Mouse (Mus musculus) limb, embryonic 14.5 days (tissue): ENCODE results near the gene Pde1c. TPM values are rescaled to one million over a fixed set of nuclear protein-coding genes. Genes with fewer than 3 reads are reported as not detected.

Source experiments
- ATAC-seq: fragments of 200-750 bp; cut with Nextera tagmentation; 2 replicates; pipeline ENCODE4 v1.8.0; 2017; ENCODE audit warnings: low read depth, moderate number of reproducible peaks, moderate TSS enrichment; ENCODE audit not compliant: low FRiP score
- DNase-seq: peaks from one replicate; pipeline ENCODE4 v3.0.0-alpha.2; 2015; ENCODE audit warnings: low spot score
- H3K27ac ChIP-seq: fragments of 300-500 bp; sonication (generic); replicated peaks from 2 replicates; pipeline ENCODE4 v1.5.1; 2014; ENCODE audit warnings: low read depth, mild to moderate bottlenecking, low read length, moderate library complexity, mixed read lengths
- H3K27me3 ChIP-seq: fragments of 300-500 bp; sonication (generic); 2 replicates; pipeline ENCODE4 v1.6.1; 2014; ENCODE audit warnings: low read length, mixed read lengths; ENCODE audit not compliant: control insufficient read depth, insufficient read depth
- H3K36me3 ChIP-seq: fragments of 300-500 bp; sonication (generic); 2 replicates; pipeline ENCODE4 v1.6.1; 2014; ENCODE audit warnings: mild to moderate bottlenecking, low read length, moderate library complexity, mixed read lengths; ENCODE audit not compliant: control insufficient read depth, insufficient read depth
- H3K4me1 ChIP-seq: fragments of 300-500 bp; sonication (generic); 2 replicates; pipeline ENCODE4 v1.6.1; 2014; ENCODE audit warnings: antibody characterized with exemption, low read length, mixed read lengths; ENCODE audit not compliant: control insufficient read depth, insufficient read depth
- H3K4me2 ChIP-seq: fragments of 300-500 bp; sonication (generic); replicated peaks from 2 replicates; pipeline ENCODE4 v1.6.1; 2014; ENCODE audit warnings: low read depth, mild to moderate bottlenecking, low read length, moderate library complexity; ENCODE audit not compliant: severe bottlenecking
- H3K4me3 ChIP-seq: fragments of 300-500 bp; sonication (generic); replicated peaks from 2 replicates; pipeline ENCODE4 v1.5.1; 2014; ENCODE audit warnings: low read length
- H3K9ac ChIP-seq: fragments of 300-500 bp; sonication (generic); 2 replicates; pipeline ENCODE4 v1.6.1; 2014; ENCODE audit warnings: mild to moderate bottlenecking, low read depth, low read length, moderate library complexity; ENCODE audit not compliant: severe bottlenecking
- H3K9me3 ChIP-seq: fragments of 300-500 bp; sonication (generic); 2 replicates; pipeline ENCODE4 v1.6.1; 2016; ENCODE audit warnings: low read length; ENCODE audit not compliant: control insufficient read depth
- POLR2A ChIP-seq: fragments of 200-500 bp; IDR thresholded peaks from 2 replicates; pipeline ENCODE4 v1.8.0; 2012; ENCODE audit warnings: inconsistent platforms, mild to moderate bottlenecking, moderate library complexity, borderline replicate concordance; ENCODE audit not compliant: insufficient read depth, insufficient read length; ENCODE audit errors: extremely low read depth
- WGBS: fragments of 180-500 bp; shearing (Covaris S2); extraction: QIAGEN DNeasy Blood & Tissue Kit; methylation state at CpG from one replicate; pipeline ENCODE4 v1.1.7; 2014; 5-methylcytosine and 5-hydroxymethylcytosine counted together
- polyA plus RNA-seq, 2 experiments: library from polyadenylated mRNA; depleted of rRNA in 1 of 2; stranded (reverse) in 1 of 2; unstranded in 1 of 2; fragments of >200 nt; fragmentation: Nextera tagmentation in 1 of 2; extraction: Ambion mirVana in 1 of 2; gene quantifications; 2 replicates each; pipeline versions ENCODE4 v1.2.1 to v1.2.3; 2012 to 2014

Gene Pde1c
- polyA plus RNA-seq, 2 experiments: 2.2 to 2.4 TPM

DNA sequence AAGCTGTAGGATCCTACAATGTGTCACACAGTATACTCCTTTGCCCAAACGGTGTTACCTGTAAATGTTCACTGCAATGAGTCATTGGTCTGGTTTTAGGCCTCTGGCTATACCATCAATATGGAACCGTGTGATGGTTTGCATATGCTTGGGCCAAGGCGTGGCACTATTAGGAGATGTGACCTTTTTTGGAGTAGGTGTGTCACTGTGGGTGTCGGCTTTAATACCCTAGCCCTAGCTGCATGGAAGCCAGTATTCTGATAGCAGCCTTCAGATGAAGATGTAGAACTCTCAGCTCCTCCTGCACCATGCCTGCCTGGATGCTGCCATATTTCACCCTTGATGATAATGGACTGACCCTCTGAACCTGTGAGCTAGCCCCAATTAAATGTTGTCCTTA is 304.4 kb downstream of the Pde1c start:
- DNase-seq (no peak), ATAC-seq (no peak)
- no peaks in the 10 kb centered on the region for H3K36me3 ChIP-seq
- no peaks in the 10 kb centered on the region for H3K27me3 ChIP-seq
- H3K4me3 ChIP-seq: no peak overlapping the region
- no peaks in the 10 kb centered on the region for H3K9me3 ChIP-seq
- H3K9ac ChIP-seq: no peak overlapping the region
- H3K4me2 ChIP-seq: no peak overlapping the region
- H3K4me1 ChIP-seq: no peaks in the 10 kb centered on the region
- H3K27ac ChIP-seq: no peak overlapping the region
- no peak for TF ChIP-seq POLR2A
- 91% methylated on average over 4 of the region's 4 CpGs for WGBS

DNA sequence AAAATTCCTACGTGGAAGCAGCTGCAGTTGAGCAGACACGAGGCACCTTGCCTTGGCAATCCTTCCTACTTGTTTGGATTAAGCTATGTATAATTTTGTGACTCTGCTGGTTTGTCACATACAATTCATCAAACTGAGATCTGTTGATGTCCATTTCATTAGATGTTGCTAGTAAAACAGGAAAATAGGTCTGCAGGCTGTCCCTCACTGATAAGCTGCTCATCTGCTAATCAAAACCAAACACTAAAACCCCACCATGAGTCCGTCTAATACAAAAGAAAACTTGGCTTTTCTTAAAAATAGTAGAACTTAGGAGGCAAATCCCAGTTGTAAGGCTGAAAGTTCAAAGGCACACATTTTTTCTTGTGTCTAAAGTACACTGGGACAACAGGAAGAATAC is 308.8 kb downstream of the Pde1c start:
- no peaks in the 10 kb centered on the region for H3K9me3 ChIP-seq
- DNase-seq: no peak
- no peak overlapping the region for H3K4me3 ChIP-seq
- no peak for ATAC-seq
- no peaks in the 10 kb centered on the region for H3K36me3 ChIP-seq
- 83% methylated on average over 3 of the region's 3 CpGs for WGBS
- no peak overlapping the region for H3K4me2 ChIP-seq
- no peak overlapping the region for H3K9ac ChIP-seq
- TF ChIP-seq POLR2A: no peak
- H3K27ac ChIP-seq: no peak overlapping the region
- H3K27me3 ChIP-seq: no peaks in the 10 kb centered on the region
- H3K4me1 ChIP-seq: no peaks in the 10 kb centered on the region

- ATAC-seq (no peak), DNase-seq (no peak)
- WGBS: 90% methylated on average over 2 of the region's 2 CpGs
- no peak for TF ChIP-seq POLR2A
- Histone ChIP-seq H3K27me3 (no peaks in the 10 kb centered on the region), H3K9ac (no peak overlapping the region), H3K4me1 (no peaks in the 10 kb centered on the region), H3K9me3 (no peaks in the 10 kb centered on the region), H3K36me3 (no peaks in the 10 kb centered on the region), H3K4me2 (no peak overlapping the region), H3K4me3 (no peak overlapping the region), H3K27ac (no peak overlapping the region)
Measured at GRCm38 (mm10) chr6:56257555-56258297, 311.2 kb downstream of the Pde1c start.

GRCm38 (mm10) chr6:56250091-56250490 is 318.8 kb downstream of the Pde1c start:
- ATAC-seq (no peak), DNase-seq (no peak)
- 92% methylated on average over 3 of the region's 3 CpGs for WGBS
- Histone ChIP-seq H3K36me3 (no peaks in the 10 kb centered on the region), H3K27me3 (no peaks in the 10 kb centered on the region), H3K27ac (no peak overlapping the region), H3K9ac (no peak overlapping the region), H3K4me1 (no peaks in the 10 kb centered on the region), H3K4me3 (no peak overlapping the region), H3K9me3 (no peaks in the 10 kb centered on the region), H3K4me2 (no peak overlapping the region)
- TF ChIP-seq POLR2A: no peak

DNA sequence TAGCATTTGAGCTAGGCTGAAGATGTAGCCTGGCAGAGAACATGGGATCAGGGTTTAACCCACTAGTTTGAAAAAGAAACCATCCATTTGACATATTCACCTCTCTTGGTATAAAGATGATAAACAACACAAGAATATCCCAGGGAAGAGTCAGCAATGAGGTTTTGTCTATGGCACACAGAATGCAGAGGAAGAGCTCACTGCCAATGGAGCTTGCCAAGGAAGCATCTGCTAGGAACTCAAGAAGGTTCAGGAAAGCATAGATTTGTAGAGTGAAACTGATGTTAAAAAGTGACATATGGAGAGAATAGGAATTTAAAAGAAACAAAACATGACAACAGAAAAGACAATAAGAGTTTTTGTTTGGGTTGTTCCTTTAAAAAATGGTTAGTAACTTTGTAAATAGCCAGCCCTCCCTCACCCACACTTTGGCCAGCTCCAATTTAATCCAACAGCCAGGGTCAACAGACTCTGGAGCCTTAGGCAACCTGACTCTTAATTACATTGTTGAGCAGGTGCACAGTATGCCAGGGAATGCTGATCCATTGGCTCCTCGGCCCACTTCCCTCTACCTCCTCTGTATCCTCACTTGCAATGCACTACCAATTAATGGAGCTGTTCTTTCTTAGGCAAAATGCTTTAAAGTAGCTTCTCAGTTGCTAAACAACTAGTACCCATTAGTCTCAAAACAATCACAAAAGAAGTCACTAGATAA is 377.3 kb downstream of the Pde1c start:
- no peaks in the 10 kb centered on the region for H3K9me3 ChIP-seq
- no peaks in the 10 kb centered on the region for H3K36me3 ChIP-seq
- WGBS: 83% methylated on average over 1 of the region's 1 CpGs
- no peak overlapping the region for H3K9ac ChIP-seq
- TF ChIP-seq POLR2A: no peak
- H3K4me3 ChIP-seq: no peak overlapping the region
- no peak overlapping the region for H3K27ac ChIP-seq
- ATAC-seq: no peak
- no peaks in the 10 kb centered on the region for H3K27me3 ChIP-seq
- H3K4me2 ChIP-seq: no peak overlapping the region
- H3K4me1 ChIP-seq: no peaks in the 10 kb centered on the region
- DNase-seq: no peak

DNA sequence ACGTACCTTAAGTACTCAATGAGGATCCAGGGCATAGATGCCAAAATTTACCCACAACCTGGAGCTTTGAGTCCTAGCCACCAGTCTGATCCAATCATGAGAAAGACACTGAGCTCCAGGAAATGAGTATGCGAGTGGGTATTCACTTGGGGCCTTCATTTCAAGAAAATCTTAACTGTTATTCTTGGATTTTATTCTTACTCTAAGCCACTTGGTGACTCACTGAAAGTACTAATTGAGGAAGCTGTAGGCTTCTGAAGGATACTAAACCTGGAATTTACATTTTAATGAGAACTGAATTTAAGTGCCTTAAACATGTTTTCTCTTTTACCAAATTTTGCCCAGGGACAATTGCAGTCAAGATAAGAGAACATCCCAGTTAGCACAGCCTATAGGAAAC is 392.4 kb downstream of the Pde1c start:
- ATAC-seq: no peak
- Histone ChIP-seq H3K27me3 (no peaks in the 10 kb centered on the region), H3K9ac (no peak overlapping the region), H3K4me2 (no peak overlapping the region), H3K4me1 (no peaks in the 10 kb centered on the region), H3K27ac (no peak overlapping the region), H3K4me3 (no peak overlapping the region), H3K9me3 (no peaks in the 10 kb centered on the region), H3K36me3 (no peaks in the 10 kb centered on the region)
- no peak for DNase-seq
- TF ChIP-seq POLR2A: no peak
- WGBS: 82% methylated on average over 2 of the region's 2 CpGs
